Mouse (Mus musculus): ENCODE results near the gene Dido1. TPM values are rescaled to one million over a fixed set of nuclear protein-coding genes. Genes with fewer than 3 reads are reported as not detected.

Dido1 gene
- total RNA-seq, 1 experiment from 2014 or later: 81.1 TPM

GRCm38 (mm10) chr2:180610283-180610682, 99.5 kb downstream of the Dido1 start:
- no peak for ATAC-seq (replicated peaks; ENCODE audit: low read depth, poor library complexity, severe bottlenecking)

Other genes starting within 250 kb of the Dido1 start
- gene Ntsr1, start 210.0 kb downstream of the Dido1 start, total RNA-seq (2017): not detected in 2 replicates
- gene Mrgbp, start 128.7 kb downstream of the Dido1 start, total RNA-seq (2017): 31.9 and 43.0 TPM in 2 replicates
- gene Ogfr, start 120.8 kb downstream of the Dido1 start, total RNA-seq (2017): 39.4 and 47.0 TPM in 2 replicates
- not detected in 2 replicates for gene Col9a3, start 112.2 kb downstream of the Dido1 start, total RNA-seq (2017)
- not detected in 2 replicates for gene Tcfl5, start 67.3 kb downstream of the Dido1 start, total RNA-seq (2017)
- 78.3 and 83.0 TPM in 2 replicates for gene Gid8, start 118 bp upstream of the Dido1 start, total RNA-seq (2017)
- 6.5 and 6.8 TPM in 2 replicates for gene Slc17a9, start 15.3 kb upstream of the Dido1 start, total RNA-seq (2017)
- gene Bhlhe23, start 66.9 kb upstream of the Dido1 start, total RNA-seq (2017): not detected in 2 replicates
- gene Ythdf1, start 210.9 kb upstream of the Dido1 start, total RNA-seq (2017): 34.4 and 41.8 TPM in 2 replicates
- gene Birc7, start 219.0 kb upstream of the Dido1 start, total RNA-seq (2017): not detected in 2 replicates
- not detected in 2 replicates for gene Nkain4, start 244.7 kb upstream of the Dido1 start, total RNA-seq (2017)